Mouse (Mus musculus): ENCODE measurements around the gene Uncx.

DNA sequence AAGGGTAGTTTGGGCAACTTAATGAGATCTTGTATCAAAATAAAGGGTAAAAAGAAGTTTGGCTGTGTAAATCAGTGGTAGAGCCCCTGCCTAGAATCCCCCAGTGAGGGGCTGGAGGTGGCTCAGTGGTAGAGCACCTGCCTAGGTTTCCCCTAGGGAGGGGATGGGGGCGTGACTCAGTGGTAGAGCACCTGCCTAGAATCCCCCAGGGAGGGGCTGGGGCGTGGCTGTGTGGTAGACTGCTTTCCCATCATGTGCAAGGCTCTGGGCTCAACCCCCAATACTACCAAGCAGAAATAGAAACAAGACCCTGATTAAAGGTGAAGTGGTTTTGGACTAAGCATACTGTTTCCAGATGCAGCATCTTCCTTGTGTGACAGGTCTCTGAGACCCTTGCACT is 21.4 kb downstream of the Uncx start:
- TF ChIP-seq POLR2A (IDR thresholded peaks at IDR 0.05; ENCODE audit: low read depth, low read length): no peak
- TF ChIP-seq CTCF (IDR thresholded peaks at IDR 0.05; ENCODE audit: extremely low read depth, insufficient read depth, insufficient read length, insufficient replicate concordance): no peak

Measured in spleen, adult 2 months (tissue).